Mouse (Mus musculus) right cerebral cortex, postnatal 14 days (tissue): ENCODE results near the gene Olfr963.
"Not testable (repeated sequence)": the region's sequence is repeated elsewhere in the genome, so short reads cannot be mapped to it uniquely, and the experiment has no call there.

Source experiments
- DNase-seq: peaks from one replicate; pipeline ENCODE4 v3.0.0; 2022

Gene Olfr963

GRCm38 (mm10) chr9:39666905-39667304, at the start of gene Olfr963:
Olfr963 (plus strand) TSS chr9:39667205.
- DNase-seq = no peak

- DNase-seq = no peak
These were observed 45.9 kb upstream of the Olfr963 start, which contains the start of gene Olfr960 for GRCm38 (mm10) chr9:39621073-39621472. Olfr960 (plus strand) TSS chr9:39621373.

GRCm38 (mm10) chr9:39623783-39624182, 43.2 kb upstream of the Olfr963 start:
- DNase-seq = no peak

GRCm38 (mm10) chr9:39624711-39625110, 42.3 kb upstream of the Olfr963 start:
- no peak for DNase-seq

GRCm38 (mm10) chr9:39629069-39629468, 37.9 kb upstream of the Olfr963 start:
- no peak for DNase-seq

GRCm38 (mm10) chr9:39633913-39634594, 33.0 kb upstream of the Olfr963 start:
- peak; percentile 13 for DNase-seq

GRCm38 (mm10) chr9:39644785-39645184, 22.2 kb upstream of the Olfr963 start, which contains the start of gene Olfr961:
Olfr961 (plus strand) TSS chr9:39645085.
- DNase-seq = no peak

GRCm38 (mm10) chr9:39647382-39647781, 19.6 kb upstream of the Olfr963 start:
- DNase-seq = no peak

- DNase-seq = no peak
These were observed 12.1 kb upstream of the Olfr963 start for GRCm38 (mm10) chr9:39654756-39655396.

GRCm38 (mm10) chr9:39669723-39670122, 2.7 kb downstream of the Olfr963 start:
- no peak for DNase-seq

- no peak for DNase-seq
These were observed 7.8 kb downstream of the Olfr963 start for GRCm38 (mm10) chr9:39674820-39675219.

- no peak for DNase-seq
These were observed 11.6 kb downstream of the Olfr963 start for GRCm38 (mm10) chr9:39678557-39678956.

GRCm38 (mm10) chr9:39679280-39679679, 12.3 kb downstream of the Olfr963 start:
- DNase-seq = no peak

GRCm38 (mm10) chr9:39701123-39701522, 34.1 kb downstream of the Olfr963 start:
- not testable (repeated sequence) for DNase-seq

GRCm38 (mm10) chr9:39707017-39707416, 40.0 kb downstream of the Olfr963 start, which contains the start of gene Olfr149:
Olfr149 (minus strand) TSS chr9:39707117.
- DNase-seq = no peak

- DNase-seq = no peak
These were observed 42.0 kb downstream of the Olfr963 start for GRCm38 (mm10) chr9:39708958-39709357.

GRCm38 (mm10) chr9:39711053-39711452, 44.0 kb downstream of the Olfr963 start, which contains the start of gene Olfr965:
Olfr965 (plus strand) TSS chr9:39711353.
- no peak for DNase-seq
